Mouse (Mus musculus) forebrain, embryonic 16.5 days (tissue): Measurements from ENCODE around the gene Macrod2. TPM values are rescaled to one million over a fixed set of nuclear protein-coding genes. Genes with fewer than 3 reads are reported as not detected.

Experiments used
- ATAC-seq: fragments of 200-750 bp; cut with Nextera tagmentation; 2 replicates; pipeline ENCODE4 v1.8.0; 2017; ENCODE audit warnings: mild to moderate bottlenecking, moderate library complexity
- H3K27ac ChIP-seq: fragments of 300-500 bp; sonication (generic); 2 replicates; pipeline ENCODE4 v1.5.1; 2014; ENCODE audit warnings: low read length, control low read depth
- H3K27me3 ChIP-seq: fragments of 300-500 bp; sonication (generic); replicated peaks from 2 replicates; pipeline ENCODE4 v1.6.1; 2014; ENCODE audit warnings: low read length; ENCODE audit not compliant: control insufficient read depth, insufficient read depth
- H3K36me3 ChIP-seq: fragments of 300-500 bp; sonication (generic); 2 replicates; pipeline ENCODE4 v1.6.1; 2014; ENCODE audit not compliant: control insufficient read depth, insufficient read depth
- H3K4me1 ChIP-seq: fragments of 300-500 bp; sonication (generic); replicated peaks from 2 replicates; pipeline ENCODE4 v1.6.1; 2014; ENCODE audit warnings: low read length; ENCODE audit not compliant: control insufficient read depth, insufficient read depth
- H3K4me2 ChIP-seq: fragments of 300-500 bp; sonication (generic); 2 replicates; pipeline ENCODE4 v1.6.1; 2014; ENCODE audit warnings: mild to moderate bottlenecking, low read length, control low read depth
- H3K4me3 ChIP-seq: fragments of 300-500 bp; sonication (generic); replicated peaks from 2 replicates; pipeline ENCODE4 v1.5.1; 2014; ENCODE audit warnings: mild to moderate bottlenecking, low read length, control low read depth
- H3K9ac ChIP-seq: fragments of 300-500 bp; sonication (generic); replicated peaks from 2 replicates; pipeline ENCODE4 v1.6.1; 2014; ENCODE audit warnings: low read depth, low read length, control low read depth
- H3K9me3 ChIP-seq: fragments of 300-500 bp; sonication (generic); 2 replicates; pipeline ENCODE4 v1.6.1; 2016; ENCODE audit warnings: low read length; ENCODE audit not compliant: control insufficient read depth
- WGBS: fragments of 180-500 bp; shearing (Covaris S2); extraction: QIAGEN DNeasy Blood & Tissue Kit; methylation state at CpG from one replicate; pipeline ENCODE4 v1.1.7; 2014; 5-methylcytosine and 5-hydroxymethylcytosine counted together
- polyA plus RNA-seq: library from polyadenylated mRNA; unstranded; fragments of >200 nt; fragmentation: Nextera tagmentation; extraction: Ambion mirVana; gene quantifications from 2 replicates; pipeline ENCODE4 v1.2.1, GENCODE M21; 2015

The Macrod2 gene
- polyA plus RNA-seq, 1 experiment from 2014 or later = 108 TPM

DNA sequence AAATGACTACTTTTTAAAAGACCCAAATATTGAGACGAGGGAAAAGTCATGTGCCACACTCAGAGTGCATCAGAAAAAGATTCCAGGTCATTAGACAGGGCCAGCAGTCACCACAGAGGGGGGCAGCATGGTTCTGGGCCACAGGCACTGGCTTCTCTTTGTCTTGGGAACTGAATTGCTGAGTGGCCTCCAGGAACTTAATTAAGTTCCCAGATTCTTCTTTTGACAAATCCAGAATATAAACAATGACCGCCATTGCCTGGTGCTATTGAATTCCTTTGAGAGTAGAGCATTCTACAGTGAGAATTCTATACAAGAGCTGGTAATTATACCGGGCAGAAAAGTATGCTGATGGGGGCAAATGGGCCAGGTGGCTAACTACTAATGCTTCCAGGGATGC lies 1560.1 kb downstream of the Macrod2 start:
- H3K9me3 ChIP-seq = no peaks in the 10 kb centered on the region
- no peak overlapping the region for H3K4me3 ChIP-seq
- no peaks in the 10 kb centered on the region for H3K27me3 ChIP-seq
- peak; percentile 94 for ATAC-seq
- H3K4me1 ChIP-seq = peaks cover 6% of the 10 kb centered on the region
- H3K36me3 ChIP-seq = no peaks in the 10 kb centered on the region
- H3K27ac ChIP-seq = no peak overlapping the region
- WGBS = 1% methylated on average over 3 of the region's 3 CpGs
- no peak overlapping the region for H3K4me2 ChIP-seq
- H3K9ac ChIP-seq = no peak overlapping the region

- H3K9me3 ChIP-seq = no peaks in the 10 kb centered on the region
- H3K36me3 ChIP-seq = no peaks in the 10 kb centered on the region
- H3K27ac ChIP-seq = no peak overlapping the region
- no peak overlapping the region for H3K9ac ChIP-seq
- WGBS = 57% methylated on average over 1 of the region's 1 CpGs
- no peak overlapping the region for H3K4me3 ChIP-seq
- H3K27me3 ChIP-seq = no peaks in the 10 kb centered on the region
- H3K4me1 ChIP-seq = no peaks in the 10 kb centered on the region
- no peak for ATAC-seq
- H3K4me2 ChIP-seq = no peak overlapping the region
Measured at GRCm38 (mm10) chr2:141962868-141963267, 1567.8 kb downstream of the Macrod2 start.

GRCm38 (mm10) chr2:141983664-141984395 lies 1588.7 kb downstream of the Macrod2 start:
- H3K4me3 ChIP-seq = no peak overlapping the region
- H3K27me3 ChIP-seq = no peaks in the 10 kb centered on the region
- no peak overlapping the region for H3K4me2 ChIP-seq
- H3K4me1 ChIP-seq = no peaks in the 10 kb centered on the region
- no peak overlapping the region for H3K9ac ChIP-seq
- ATAC-seq = peak; percentile 66
- H3K9me3 ChIP-seq = no peaks in the 10 kb centered on the region
- 54% methylated on average over 7 of the region's 7 CpGs for WGBS
- H3K27ac ChIP-seq = no peak overlapping the region
- no peaks in the 10 kb centered on the region for H3K36me3 ChIP-seq

- ATAC-seq = peak; percentile 95
- H3K27me3 ChIP-seq = no peaks in the 10 kb centered on the region
- 30% methylated on average over 6 of the region's 6 CpGs for WGBS
Measured at GRCm38 (mm10) chr2:141998901-141999300, 1603.8 kb downstream of the Macrod2 start.

DNA sequence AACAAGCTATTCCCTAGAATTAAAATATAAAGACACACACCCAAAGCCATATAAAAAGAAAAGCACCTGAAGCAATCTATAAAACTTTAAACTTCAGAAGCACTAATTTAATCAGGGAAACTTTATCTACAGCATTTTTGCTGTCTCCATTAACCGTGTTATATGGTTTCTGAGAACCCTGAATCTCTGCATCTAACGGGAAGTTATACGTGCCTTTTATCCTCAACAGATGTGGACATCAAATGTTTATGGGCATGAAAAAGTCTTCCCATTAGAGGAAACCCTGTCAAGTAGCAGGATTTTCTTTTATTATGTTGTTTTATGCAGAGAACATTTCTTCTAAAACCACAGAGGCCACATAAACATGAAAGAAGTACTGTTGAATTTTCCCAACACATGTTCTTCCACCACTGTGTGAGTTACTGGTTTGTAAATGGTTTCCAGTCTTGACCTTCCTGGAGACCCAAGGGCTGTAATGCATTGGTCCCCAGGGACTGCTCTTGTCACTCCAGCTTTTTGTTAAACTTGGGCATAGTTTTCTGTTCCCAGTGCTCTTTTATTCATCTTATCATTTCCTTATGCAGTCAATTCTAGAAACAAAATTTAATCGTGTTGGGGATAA lies 1629.5 kb downstream of the Macrod2 start:
- Histone ChIP-seq H3K4me2 (no peak overlapping the region), H3K27ac (no peak overlapping the region), H3K36me3 (no peaks in the 10 kb centered on the region), H3K4me3 (no peak overlapping the region), H3K4me1 (no peaks in the 10 kb centered on the region), H3K9ac (no peak overlapping the region), H3K27me3 (no peaks in the 10 kb centered on the region), H3K9me3 (no peaks in the 10 kb centered on the region)
- ATAC-seq = no peak
- 88% methylated on average over 4 of the region's 4 CpGs for WGBS

More at GRCm38 (mm10) chr2:141998901-141999300, 1603.8 kb downstream of the Macrod2 start:
- peaks cover 4% of the 10 kb centered on the region for H3K4me1 ChIP-seq
- H3K9me3 ChIP-seq = no peaks in the 10 kb centered on the region
- H3K27ac ChIP-seq = no peak overlapping the region
- H3K4me2 ChIP-seq = no peak overlapping the region
- H3K36me3 ChIP-seq = no peaks in the 10 kb centered on the region
- no peak overlapping the region for H3K9ac ChIP-seq
- no peak overlapping the region for H3K4me3 ChIP-seq

GRCm38 (mm10) chr2:142026721-142027120 lies 1631.6 kb downstream of the Macrod2 start:
- Histone ChIP-seq H3K4me3 (no peak overlapping the region), H3K27ac (no peak overlapping the region), H3K27me3 (no peaks in the 10 kb centered on the region), H3K9ac (no peak overlapping the region), H3K4me2 (no peak overlapping the region), H3K36me3 (no peaks in the 10 kb centered on the region), H3K9me3 (no peaks in the 10 kb centered on the region), H3K4me1 (no peaks in the 10 kb centered on the region)
- no peak for ATAC-seq

DNA sequence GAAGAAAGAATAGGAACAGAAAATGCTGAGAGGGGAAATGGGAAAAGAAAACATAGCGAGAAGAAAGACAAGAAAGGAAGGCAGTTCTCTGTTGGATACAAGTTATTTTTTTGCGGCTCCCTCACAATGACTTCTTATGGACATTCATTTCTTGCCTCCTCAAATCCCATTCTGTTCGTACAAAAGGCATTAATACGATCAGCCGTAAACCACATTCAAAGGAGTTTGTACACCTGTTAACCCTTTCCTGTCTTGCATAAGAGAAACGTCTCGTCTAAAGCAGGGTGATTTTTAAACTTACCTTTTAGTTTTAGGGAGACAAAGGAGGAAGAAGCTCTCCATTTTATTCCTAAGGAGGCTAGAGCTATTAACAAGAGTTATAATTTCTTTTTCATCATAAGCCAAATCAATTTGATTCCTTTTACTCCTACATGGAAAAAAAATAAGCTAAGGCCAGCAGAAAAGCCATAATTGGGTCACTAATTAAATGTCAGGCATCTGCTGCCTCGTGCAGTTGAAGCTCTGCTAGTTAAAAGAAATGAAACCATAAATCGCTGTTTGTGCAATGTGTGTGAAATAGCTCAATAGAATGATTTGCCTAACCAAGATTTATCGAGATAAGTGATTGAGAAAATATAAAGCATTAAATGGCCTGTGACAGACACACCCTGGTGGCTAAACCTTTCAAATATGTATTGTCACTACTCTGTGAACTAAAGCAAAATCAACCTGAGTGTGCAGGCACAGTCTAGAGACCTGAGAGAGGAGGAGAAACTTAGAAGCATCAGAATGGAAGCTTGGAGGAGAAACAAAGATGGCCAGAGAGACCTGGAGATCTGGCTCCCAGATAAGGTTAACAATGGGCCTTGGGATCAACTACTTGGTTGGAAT lies 1635.9 kb downstream of the Macrod2 start:
- no peaks in the 10 kb centered on the region for H3K4me1 ChIP-seq
- no peak overlapping the region for H3K9ac ChIP-seq
- H3K9me3 ChIP-seq = no peaks in the 10 kb centered on the region
- no peak for ATAC-seq
- no peak overlapping the region for H3K4me3 ChIP-seq
- no peaks in the 10 kb centered on the region for H3K36me3 ChIP-seq
- 7% methylated on average over 10 of the region's 10 CpGs for WGBS
- H3K27ac ChIP-seq = no peak overlapping the region
- no peaks in the 10 kb centered on the region for H3K27me3 ChIP-seq
- H3K4me2 ChIP-seq = no peak overlapping the region

- WGBS = 60% methylated on average over 6 of the region's 6 CpGs
- no peak overlapping the region for H3K9ac ChIP-seq
- H3K4me3 ChIP-seq = no peak overlapping the region
- H3K4me1 ChIP-seq = peaks cover 19% of the 10 kb centered on the region
- no peaks in the 10 kb centered on the region for H3K36me3 ChIP-seq
- H3K27me3 ChIP-seq = no peaks in the 10 kb centered on the region
- peak overlapping the region; percentile 66 for H3K27ac ChIP-seq
- H3K4me2 ChIP-seq = no peak overlapping the region
- no peaks in the 10 kb centered on the region for H3K9me3 ChIP-seq
- ATAC-seq = no peak
Measured at GRCm38 (mm10) chr2:142055576-142055975, 1660.5 kb downstream of the Macrod2 start.
